Mouse (Mus musculus): ENCODE data around the gene Mpzl3.
"Not testable (repeated sequence)": the region's sequence is repeated elsewhere in the genome, so short reads cannot be mapped to it uniquely, and the experiment has no call there.

The Mpzl3 gene

GRCm38 (mm10) chr9:45055082-45055713, at the start of gene Mpzl3:
Gene Mpzl3 (plus strand): TSS chr9:45055186.
- peak; percentile 89 for DNase-seq

DNA sequence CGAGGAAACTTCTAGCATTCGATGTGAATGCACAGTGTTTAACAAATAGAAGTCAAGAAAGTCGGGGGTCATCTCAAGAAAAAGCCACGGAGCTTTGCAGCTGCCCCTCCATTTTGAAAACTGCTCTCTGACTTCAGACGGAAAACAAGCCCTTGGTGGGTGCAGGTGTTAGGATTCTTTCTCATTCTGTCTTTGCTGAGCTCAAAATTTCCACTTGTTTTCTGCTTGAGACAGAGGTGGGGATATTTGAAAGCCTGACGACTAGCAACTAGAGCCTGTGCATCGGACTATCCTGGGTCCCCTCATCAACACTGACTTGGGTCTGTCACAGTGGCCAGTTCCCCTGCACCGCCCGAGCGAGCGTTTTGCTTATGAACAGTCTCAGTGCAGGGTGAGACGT, 47.6 kb upstream of the Mpzl3 start:
- no peak for DNase-seq

GRCm38 (mm10) chr9:45008342-45008741, 46.6 kb upstream of the Mpzl3 start:
- DNase-seq: no peak

DNA sequence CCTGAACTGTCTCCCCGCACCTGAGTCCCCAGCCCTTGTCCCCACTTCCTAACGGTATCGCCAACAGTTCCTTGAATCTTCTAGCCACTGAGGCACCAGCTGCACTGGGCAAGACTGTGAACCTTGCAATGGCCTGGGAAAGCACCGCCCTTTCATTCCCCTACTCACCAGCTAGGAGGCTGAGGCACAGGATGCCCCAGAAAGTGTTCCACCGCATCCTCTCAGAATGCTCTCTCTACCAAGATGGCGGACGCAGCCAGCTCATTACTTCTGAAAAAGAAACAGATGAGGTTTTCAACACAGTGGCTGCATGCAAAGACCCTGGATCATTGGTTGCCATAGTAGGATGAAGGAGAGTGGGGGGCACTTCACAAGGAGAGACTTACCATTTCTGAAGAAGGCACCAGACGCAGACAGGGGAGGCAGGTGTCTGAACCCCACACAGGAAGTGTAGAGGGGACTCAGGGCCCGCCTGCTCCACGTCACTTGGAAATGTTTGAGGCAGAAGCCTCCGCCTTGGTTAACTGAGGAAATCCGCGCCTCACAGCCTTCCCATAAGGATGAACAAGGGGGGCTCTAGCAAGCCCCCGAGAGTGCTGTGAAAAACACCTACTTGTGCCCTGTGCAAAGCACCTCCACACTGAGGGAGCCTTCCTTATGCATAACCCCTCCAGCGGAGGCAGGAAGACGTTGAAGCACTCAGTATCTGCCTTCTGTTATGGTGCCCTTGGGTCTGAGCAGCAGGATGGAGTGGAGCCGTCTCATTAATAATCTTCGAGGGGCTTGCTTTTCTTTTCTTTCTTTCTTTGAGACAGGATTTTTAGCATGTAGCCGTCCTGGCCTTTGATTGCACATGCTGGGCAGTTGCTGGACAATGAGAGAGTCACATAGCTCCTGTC, 45.6 kb upstream of the Mpzl3 start, which contains the start of gene Cd3e:
Cd3e (minus strand) TSS at position 448 of the 899 bp plus-strand sequence.
- no peak for DNase-seq

- no peak for DNase-seq
Observed at GRCm38 (mm10) chr9:45010461-45010860, 44.5 kb upstream of the Mpzl3 start.

DNA sequence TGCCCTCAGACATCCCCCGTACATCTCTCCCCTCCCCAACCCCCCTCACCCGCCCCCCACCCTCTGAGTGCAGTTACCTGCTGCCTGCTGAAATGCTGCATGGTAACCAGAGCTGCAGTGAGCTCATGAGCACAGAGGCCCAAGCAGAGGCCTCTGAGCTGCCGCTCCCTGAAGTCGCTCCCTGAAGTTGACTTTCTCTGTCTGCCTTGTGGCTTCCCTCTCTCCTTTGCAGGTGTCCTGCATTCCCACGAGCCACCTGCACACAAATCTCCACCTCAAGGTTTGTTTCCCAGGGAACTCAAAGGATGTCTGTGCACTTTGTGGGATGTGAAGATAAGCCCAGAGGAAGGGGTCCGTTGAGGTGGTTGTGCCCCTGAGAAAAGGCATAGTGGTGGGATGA, 43.7 kb upstream of the Mpzl3 start:
- no peak for DNase-seq

GRCm38 (mm10) chr9:45014879-45015278, 40.1 kb upstream of the Mpzl3 start:
- no peak for DNase-seq

- DNase-seq: no peak
Observed at GRCm38 (mm10) chr9:45015841-45016240, 39.1 kb upstream of the Mpzl3 start.

DNA sequence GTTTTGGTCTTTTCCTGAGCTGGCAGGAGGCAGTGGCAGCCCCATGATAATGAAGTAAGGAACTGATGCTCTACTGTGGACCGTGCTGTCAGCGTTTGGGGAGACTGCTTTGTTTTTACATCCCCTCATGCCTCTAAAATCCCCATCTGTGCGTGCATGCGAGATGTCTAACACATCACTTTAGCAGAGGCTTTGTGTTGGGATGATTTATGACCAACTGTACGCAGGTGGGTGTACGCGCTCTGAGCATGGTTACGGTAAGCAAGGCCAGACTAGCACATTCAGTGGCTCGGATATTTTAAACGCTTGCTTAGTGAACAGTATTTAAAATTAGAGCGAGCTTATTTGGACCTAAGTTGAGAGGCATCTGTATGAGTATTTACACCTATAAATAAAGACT, 37.0 kb upstream of the Mpzl3 start:
- no peak for DNase-seq

- DNase-seq: peak in 1 of 2 experiments; percentile 73
Observed at GRCm38 (mm10) chr9:45022800-45023199, 32.2 kb upstream of the Mpzl3 start.

DNA sequence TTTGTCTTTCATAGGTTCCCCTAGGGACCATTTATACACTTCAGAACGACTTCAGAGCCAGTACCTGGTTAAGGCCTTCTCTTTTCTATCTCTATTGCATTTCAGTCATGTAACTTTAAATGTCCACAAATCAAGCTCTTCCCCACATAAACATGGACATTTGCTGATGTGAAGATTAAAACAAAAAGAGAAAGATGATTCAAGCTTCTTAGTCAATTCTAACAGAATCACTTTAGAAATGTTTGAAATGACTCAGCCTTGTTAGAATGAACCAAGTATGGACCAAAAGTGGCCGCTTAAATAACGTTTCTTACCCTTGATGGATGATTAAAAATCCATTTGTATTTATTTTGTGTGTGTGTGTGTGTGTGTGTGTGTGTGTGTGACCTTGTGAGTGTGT, 31.3 kb upstream of the Mpzl3 start:
- DNase-seq: no peak

GRCm38 (mm10) chr9:45024187-45024586, 30.8 kb upstream of the Mpzl3 start:
- DNase-seq: no peak

GRCm38 (mm10) chr9:45027376-45027775, 27.6 kb upstream of the Mpzl3 start:
- no peak for DNase-seq

- peak in 1 of 2 experiments; percentile 4 for DNase-seq
Observed at GRCm38 (mm10) chr9:45030341-45030740, 24.6 kb upstream of the Mpzl3 start.

DNA sequence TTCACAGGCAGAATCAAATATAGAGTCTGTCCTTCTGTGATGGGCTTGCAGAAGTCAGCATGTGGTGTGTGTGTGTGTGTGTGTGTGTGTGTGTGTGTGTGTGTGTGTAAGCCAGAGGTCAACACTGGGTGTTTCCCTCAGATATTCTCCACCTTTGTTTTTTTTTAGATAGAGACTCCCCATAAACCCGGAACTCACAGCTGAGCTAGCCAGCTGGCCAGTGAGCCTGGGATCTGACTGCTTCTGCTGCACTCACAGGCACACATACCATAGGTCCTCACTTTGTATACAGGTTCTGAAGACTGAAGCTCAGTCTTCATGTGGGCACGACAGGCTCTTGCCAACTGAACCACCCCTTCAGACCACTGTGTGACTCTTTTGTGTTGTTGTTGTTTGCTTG, 22.7 kb upstream of the Mpzl3 start:
- DNase-seq: no peak

DNA sequence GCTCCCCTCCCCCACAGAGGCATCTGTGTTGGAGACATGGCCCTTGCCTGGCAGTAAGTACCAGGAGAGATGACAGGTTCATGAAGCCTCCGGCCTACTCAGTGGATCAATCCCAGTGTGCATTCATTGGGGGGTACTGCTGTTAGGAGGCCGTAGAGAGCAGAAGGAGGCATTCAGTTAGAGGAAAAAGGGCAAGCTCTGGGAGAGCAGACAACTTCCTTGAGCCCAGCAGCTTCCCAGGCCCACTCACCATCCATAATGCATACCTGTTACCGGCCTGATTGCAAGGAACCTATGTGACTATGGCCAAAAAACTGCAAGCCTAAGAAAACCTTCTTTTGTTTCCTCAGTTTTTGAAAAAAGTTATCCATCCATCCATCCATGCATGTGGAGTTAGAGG, 20.5 kb upstream of the Mpzl3 start:
- no peak for DNase-seq

GRCm38 (mm10) chr9:45037803-45038202, 17.2 kb upstream of the Mpzl3 start:
- DNase-seq: not testable (repeated sequence)

DNA sequence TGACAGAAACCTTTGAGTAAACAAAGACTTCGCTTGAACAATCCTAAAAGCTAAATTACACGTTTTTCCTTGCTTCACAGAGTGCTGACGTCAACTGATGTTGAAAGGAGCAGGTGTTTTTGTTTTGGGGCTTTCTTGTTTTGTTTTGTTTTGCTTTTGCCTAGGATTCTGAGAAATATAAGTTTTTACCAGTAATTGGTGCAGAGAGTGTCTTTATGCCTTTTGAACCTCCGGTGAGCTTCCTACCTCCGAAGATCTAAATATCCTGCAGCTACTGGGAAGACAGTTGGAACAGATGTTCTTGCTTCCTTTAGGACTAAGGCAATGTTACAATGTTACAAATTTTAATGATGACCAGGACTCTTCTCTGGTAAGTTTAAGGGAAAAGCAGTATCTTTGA, 15.5 kb upstream of the Mpzl3 start, which contains the start of gene Mpzl2:
Mpzl2 (plus strand) TSS at position 301 of the 400 bp plus-strand sequence.
- no peak for DNase-seq

DNA sequence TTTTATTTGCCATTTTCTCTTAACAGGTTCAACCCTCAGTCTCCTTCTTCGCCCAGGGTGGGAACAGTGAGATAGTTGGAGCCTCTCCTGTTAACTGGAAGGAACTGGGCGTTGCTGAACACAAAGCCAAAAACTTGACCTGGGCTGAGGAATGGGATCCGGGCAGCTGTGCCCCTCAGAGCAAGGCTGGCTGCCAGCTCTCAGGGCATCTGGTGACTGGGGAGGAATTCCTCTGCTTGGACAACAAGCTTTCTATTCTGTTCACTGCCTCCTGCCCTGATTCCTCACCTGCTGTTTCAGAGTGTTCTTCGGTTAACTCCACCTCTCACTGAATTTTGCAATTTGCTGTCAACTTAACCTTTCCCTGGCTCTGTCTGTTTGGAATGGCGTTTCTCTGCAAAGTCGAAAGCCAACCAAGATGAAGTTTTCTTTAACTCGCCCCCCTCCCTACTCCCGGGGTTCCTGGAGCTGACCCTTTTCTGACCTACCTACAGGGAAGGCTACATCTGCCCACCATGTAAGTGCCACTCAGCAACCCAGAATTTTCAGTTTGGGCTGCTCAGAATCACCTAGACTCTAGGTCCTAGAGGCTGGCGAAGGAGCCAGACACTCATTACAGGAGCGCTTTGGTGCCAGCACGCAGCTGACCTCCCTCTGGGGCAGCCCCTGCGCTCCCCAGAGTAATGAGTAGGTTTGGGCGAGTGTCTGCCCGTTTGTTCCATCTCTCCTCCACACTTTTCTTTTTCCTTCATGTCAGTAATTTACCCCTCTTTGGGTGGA, 14.7 kb upstream of the Mpzl3 start:
- DNase-seq: peak in 1 of 2 experiments; percentile 29

DNA sequence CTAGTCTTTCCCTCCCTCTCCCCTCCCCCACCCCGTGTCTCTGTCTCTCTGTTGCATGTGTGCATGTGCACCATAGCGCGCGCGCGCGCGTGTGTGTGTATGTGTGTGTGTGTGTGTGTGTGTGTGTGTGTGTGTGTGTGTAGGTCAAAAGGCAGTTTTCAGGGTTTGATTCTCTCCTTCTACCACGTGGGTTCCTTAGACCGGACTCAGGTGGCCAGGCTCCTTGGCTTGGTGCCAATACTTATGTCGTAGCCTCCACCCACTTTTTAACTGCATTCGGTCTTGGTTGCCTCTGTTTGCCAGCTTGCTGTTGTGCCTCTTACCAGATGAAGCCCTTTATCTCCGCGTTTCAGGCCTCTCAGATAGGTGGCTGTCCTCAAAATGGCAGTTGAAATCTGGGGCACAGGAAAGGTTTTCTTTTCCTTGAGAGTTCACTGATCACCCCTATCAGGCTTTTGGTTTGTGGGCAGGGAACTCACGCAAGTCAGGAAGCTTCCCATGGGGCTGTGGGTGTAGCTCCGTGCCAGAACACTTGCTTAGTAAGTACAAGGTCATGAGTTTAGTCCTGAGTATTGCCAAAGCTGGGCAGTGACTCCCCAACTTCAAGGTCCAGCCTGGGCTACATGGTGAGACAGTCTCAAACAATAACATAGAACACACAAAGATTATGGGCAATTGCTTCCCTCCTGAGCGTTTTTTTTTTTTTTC, 13.7 kb upstream of the Mpzl3 start:
- DNase-seq: peak; percentile 22 to 36

GRCm38 (mm10) chr9:45042056-45042720, 12.8 kb upstream of the Mpzl3 start:
- DNase-seq: peak; percentile 70 to 78

DNA sequence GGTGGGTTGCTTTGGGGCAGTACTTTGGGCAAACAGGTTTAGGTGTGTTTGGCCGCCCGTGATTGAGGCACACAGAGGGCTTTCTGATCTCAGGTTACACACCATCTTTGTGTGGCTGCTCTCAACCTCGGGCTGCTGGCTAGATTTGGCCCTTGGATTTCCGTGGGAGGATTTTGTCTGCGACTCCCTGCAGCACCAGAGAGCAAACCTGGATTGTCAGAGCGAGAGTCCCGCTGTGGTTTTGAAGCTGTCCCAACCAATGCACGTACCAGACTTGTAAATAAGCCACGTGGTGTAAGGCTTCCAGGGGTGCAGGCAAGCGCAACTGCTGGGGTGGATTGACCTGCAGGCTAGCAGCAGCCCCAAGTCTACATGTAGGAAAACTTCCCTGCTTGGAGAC, 12.0 kb upstream of the Mpzl3 start:
- DNase-seq: peak in 1 of 2 experiments; percentile 12
